Mouse (Mus musculus): Measurements from ENCODE around the gene Jph3. TPM values are rescaled to one million over a fixed set of nuclear protein-coding genes. Genes with fewer than 3 reads are reported as not detected.

The Jph3 gene
- polyA plus RNA-seq, 1 experiment from 2014 or later = 11.1 TPM

DNA sequence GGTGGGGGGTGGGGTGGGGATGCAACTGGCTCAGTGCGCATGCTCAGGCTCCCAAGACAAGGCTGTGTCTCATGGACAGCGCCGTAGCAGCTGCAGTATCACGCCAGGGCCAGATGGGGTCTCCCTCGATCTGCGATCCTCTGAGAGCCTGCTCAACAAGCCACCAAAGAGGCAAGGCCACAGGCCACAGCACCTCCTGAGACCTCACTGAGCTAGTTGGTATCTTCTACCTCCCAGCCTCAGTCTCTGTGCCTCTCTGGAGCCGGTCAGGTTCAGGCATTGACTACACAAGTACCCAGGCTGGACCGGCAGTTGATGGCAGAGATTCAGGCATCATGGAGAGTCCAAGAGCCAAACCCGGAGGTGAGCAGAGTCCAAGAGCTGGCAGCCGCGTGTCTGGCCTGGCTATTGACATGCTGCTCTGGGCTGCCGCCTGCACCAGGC is 11.4 kb upstream of the Jph3 start:
- peaks cover 3% of the 10 kb centered on the region; the same call in 1 of the 2 replicates for H3K4me1 ChIP-seq (replicated peaks; ENCODE audit: control insufficient read depth, insufficient read depth, low read length)
- 28% methylated on average over 12 of the region's 12 CpGs for WGBS
- ATAC-seq (ENCODE audit: low FRiP score) = peak; percentile 89

DNA sequence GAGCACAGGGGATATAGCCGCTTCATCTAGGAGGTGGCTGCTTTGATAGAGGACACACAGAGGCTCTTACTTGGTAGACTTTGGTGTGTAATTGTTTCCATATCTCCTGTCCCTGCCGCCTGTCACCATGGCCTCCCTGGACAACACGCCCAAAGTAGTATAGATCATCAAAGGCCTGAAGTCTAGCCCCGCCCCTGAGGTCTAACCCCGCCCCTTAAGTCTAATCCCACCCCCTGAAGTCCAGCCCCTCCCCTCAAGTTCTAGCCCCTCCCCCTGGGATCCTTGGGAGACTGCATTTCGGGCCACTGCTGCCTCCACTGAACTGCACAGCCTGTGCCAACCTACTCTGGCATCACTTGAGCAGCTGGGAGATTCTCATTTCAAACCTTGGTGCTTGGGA is 10.5 kb upstream of the Jph3 start:
- Histone ChIP-seq H3K27me3 (ENCODE audit: control insufficient read depth, insufficient read depth, low read length) (no peaks in the 10 kb centered on the region), H3K9me3 (ENCODE audit: control insufficient read depth, low read length) (no peaks in the 10 kb centered on the region), H3K4me3 (ENCODE audit: low read depth, low read length) (no peak overlapping the region), H3K9ac (ENCODE audit: low read depth, low read length) (no peak overlapping the region), H3K27ac (ENCODE audit: low read depth, low read length) (no peak overlapping the region), H3K4me2 (replicated peaks; ENCODE audit: low read depth, low read length) (no peak overlapping the region), H3K36me3 (ENCODE audit: control insufficient read depth, insufficient read depth, low read length) (no peaks in the 10 kb centered on the region), H3K4me1 (replicated peaks; ENCODE audit: control insufficient read depth, insufficient read depth, low read length) (peaks cover 3% of the 10 kb centered on the region; the same call in 1 of the 2 replicates)
- DNase-seq (ENCODE audit: low spot score) = no peak
- ATAC-seq (ENCODE audit: low FRiP score) = no peak
- 57% methylated on average over 6 of the region's 6 CpGs for WGBS

More for the DNA sequence above, 11.4 kb upstream of the Jph3 start:
- peak overlapping the region; percentile 25 for H3K4me2 ChIP-seq (replicated peaks; ENCODE audit: low read depth, low read length)
- peak; percentile 97 for DNase-seq (ENCODE audit: low spot score)
- H3K27ac ChIP-seq (ENCODE audit: low read depth, low read length) = no peak overlapping the region
- H3K9ac ChIP-seq (ENCODE audit: low read depth, low read length) = no peak overlapping the region
- no peaks in the 10 kb centered on the region for H3K27me3 ChIP-seq (ENCODE audit: control insufficient read depth, insufficient read depth, low read length)
- H3K36me3 ChIP-seq (ENCODE audit: control insufficient read depth, insufficient read depth, low read length) = no peaks in the 10 kb centered on the region
- no peaks in the 10 kb centered on the region for H3K9me3 ChIP-seq (ENCODE audit: control insufficient read depth, low read length)
- no peak overlapping the region for H3K4me3 ChIP-seq (ENCODE audit: low read depth, low read length)

- no peak overlapping the region for H3K4me2 ChIP-seq (replicated peaks; ENCODE audit: low read depth, low read length)
- no peaks in the 10 kb centered on the region for H3K36me3 ChIP-seq (ENCODE audit: control insufficient read depth, insufficient read depth, low read length)
- 0 out of 2 replicates have a peak, but pooled peaks cover 3% of the 10 kb centered on the region for H3K4me1 ChIP-seq (replicated peaks; ENCODE audit: control insufficient read depth, insufficient read depth, low read length)
- H3K4me3 ChIP-seq (ENCODE audit: low read depth, low read length) = no peak overlapping the region
- no peak for DNase-seq (ENCODE audit: low spot score)
- H3K27me3 ChIP-seq (ENCODE audit: control insufficient read depth, insufficient read depth, low read length) = no peaks in the 10 kb centered on the region
- no peaks in the 10 kb centered on the region for H3K9me3 ChIP-seq (ENCODE audit: control insufficient read depth, low read length)
- 52% methylated on average over 6 of the region's 6 CpGs for WGBS
- H3K27ac ChIP-seq (ENCODE audit: low read depth, low read length) = no peak overlapping the region
- no peak overlapping the region for H3K9ac ChIP-seq (ENCODE audit: low read depth, low read length)
- no peak for ATAC-seq (ENCODE audit: low FRiP score)
Observed at GRCm38 (mm10) chr8:121721072-121721471, 8.4 kb upstream of the Jph3 start.

DNA sequence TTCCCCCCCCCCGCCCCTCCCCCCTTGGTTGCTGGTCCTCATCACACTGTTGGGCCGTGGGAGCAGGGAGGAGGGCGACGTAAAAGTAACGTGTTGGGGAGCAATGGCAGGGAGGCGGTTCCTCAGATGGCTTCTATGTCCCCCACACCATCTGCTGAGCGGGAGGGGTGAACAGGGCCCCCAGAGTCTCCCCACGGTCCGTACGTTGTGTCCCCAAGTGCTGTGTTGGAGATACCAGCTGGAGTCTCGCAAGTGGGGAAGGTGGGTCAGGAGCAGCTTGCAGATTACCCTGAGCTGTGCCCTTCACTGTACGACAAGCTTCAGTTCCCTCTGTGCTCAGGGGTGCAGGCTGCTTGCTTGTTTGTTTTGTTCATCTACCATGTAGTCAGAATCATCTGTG is 5.6 kb upstream of the Jph3 start:
- Histone ChIP-seq H3K4me1 (replicated peaks; ENCODE audit: control insufficient read depth, insufficient read depth, low read length) (no peaks in the 10 kb centered on the region), H3K4me2 (replicated peaks; ENCODE audit: low read depth, low read length) (no peak overlapping the region), H3K9ac (ENCODE audit: low read depth, low read length) (no peak overlapping the region), H3K27ac (ENCODE audit: low read depth, low read length) (no peak overlapping the region), H3K27me3 (ENCODE audit: control insufficient read depth, insufficient read depth, low read length) (peaks cover 9% of the 10 kb centered on the region), H3K9me3 (ENCODE audit: control insufficient read depth, low read length) (no peaks in the 10 kb centered on the region), H3K36me3 (ENCODE audit: control insufficient read depth, insufficient read depth, low read length) (no peaks in the 10 kb centered on the region), H3K4me3 (ENCODE audit: low read depth, low read length) (no peak overlapping the region)
- no peak for DNase-seq (ENCODE audit: low spot score)
- no peak for ATAC-seq (ENCODE audit: low FRiP score)
- WGBS = 78% methylated on average over 12 of the region's 12 CpGs

GRCm38 (mm10) chr8:121727164-121727563 is 2.3 kb upstream of the Jph3 start:
- no peaks in the 10 kb centered on the region for H3K9me3 ChIP-seq (ENCODE audit: control insufficient read depth, low read length)
- ATAC-seq (ENCODE audit: low FRiP score) (no peak), DNase-seq (ENCODE audit: low spot score) (no peak)
- no peak overlapping the region for H3K27ac ChIP-seq (ENCODE audit: low read depth, low read length)
- no peak overlapping the region for H3K4me2 ChIP-seq (replicated peaks; ENCODE audit: low read depth, low read length)
- H3K4me1 ChIP-seq (replicated peaks; ENCODE audit: control insufficient read depth, insufficient read depth, low read length) = 0 out of 2 replicates have a peak, but pooled peaks cover under 1% of the 10 kb centered on the region
- H3K4me3 ChIP-seq (ENCODE audit: low read depth, low read length) = no peak overlapping the region
- no peaks in the 10 kb centered on the region for H3K36me3 ChIP-seq (ENCODE audit: control insufficient read depth, insufficient read depth, low read length)
- peaks cover 37% of the 10 kb centered on the region for H3K27me3 ChIP-seq (ENCODE audit: control insufficient read depth, insufficient read depth, low read length)
- H3K9ac ChIP-seq (ENCODE audit: low read depth, low read length) = no peak overlapping the region
- 65% methylated on average over 3 of the region's 3 CpGs for WGBS

DNA sequence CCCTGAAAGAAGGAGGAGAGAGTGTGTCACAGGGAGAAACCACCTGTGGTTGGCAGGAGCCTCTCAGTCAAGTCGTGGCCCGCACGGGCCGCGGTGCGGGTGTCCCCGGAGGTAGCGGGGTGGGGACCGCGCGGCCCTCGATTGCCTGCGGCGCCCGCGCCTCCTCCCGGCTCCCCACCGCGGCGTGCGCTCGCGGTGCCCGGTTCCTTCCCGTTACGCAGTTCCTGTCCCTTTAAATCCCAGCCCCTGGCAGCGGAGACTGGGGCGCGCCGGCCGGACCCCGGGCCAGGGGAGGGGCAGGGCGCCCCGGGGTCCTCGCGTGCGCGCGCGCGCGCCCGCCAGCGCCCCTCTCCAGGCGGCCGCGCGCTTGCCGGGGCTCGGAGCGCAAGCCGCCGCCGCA is 331 bp downstream of the Jph3 start:
- H3K36me3 ChIP-seq (ENCODE audit: control insufficient read depth, insufficient read depth, low read length) = no peaks in the 10 kb centered on the region
- DNase-seq (ENCODE audit: low spot score) (peak; percentile 66), ATAC-seq (ENCODE audit: low FRiP score) (no peak)
- 0 out of 2 replicates have a peak, but pooled peaks cover 2% of the 10 kb centered on the region for H3K4me1 ChIP-seq (replicated peaks; ENCODE audit: control insufficient read depth, insufficient read depth, low read length)
- H3K27me3 ChIP-seq (ENCODE audit: control insufficient read depth, insufficient read depth, low read length) = peaks cover 46% of the 10 kb centered on the region
- H3K9me3 ChIP-seq (ENCODE audit: control insufficient read depth, low read length) = no peaks in the 10 kb centered on the region
- H3K4me3 ChIP-seq (ENCODE audit: low read depth, low read length) = peak overlapping the region; percentile 46
- 0% methylated on average over 39 of the region's 54 CpGs for WGBS
- H3K4me2 ChIP-seq (replicated peaks; ENCODE audit: low read depth, low read length) = peak overlapping the region; percentile 78
- no peak overlapping the region for H3K27ac ChIP-seq (ENCODE audit: low read depth, low read length)
- H3K9ac ChIP-seq (ENCODE audit: low read depth, low read length) = peak overlapping the region; percentile 59

DNA sequence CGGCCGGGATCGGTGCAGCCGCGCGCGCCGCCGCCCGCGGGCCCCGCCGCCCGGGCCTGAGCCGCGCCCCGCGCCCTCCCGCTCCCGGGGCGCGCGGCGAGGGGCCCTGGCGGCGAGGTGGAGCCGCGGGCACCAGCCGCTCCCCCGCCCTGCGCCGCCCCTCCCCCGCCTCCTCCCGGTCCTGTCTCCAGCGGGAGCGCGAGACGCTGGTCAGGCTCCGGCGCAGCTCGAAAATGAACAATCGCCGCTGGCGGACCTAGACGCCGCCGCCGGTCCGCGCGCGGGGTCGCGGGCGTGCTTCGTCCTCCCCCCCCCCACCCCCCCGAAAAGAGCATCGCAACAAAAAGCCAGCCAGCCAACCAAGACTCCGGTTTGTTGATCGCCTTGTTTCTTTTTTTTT is 747 bp downstream of the Jph3 start:
- H3K36me3 ChIP-seq (ENCODE audit: control insufficient read depth, insufficient read depth, low read length) = no peaks in the 10 kb centered on the region
- H3K9ac ChIP-seq (ENCODE audit: low read depth, low read length) = peak overlapping the region; percentile 59
- H3K27me3 ChIP-seq (ENCODE audit: control insufficient read depth, insufficient read depth, low read length) = peaks cover 46% of the 10 kb centered on the region
- H3K4me3 ChIP-seq (ENCODE audit: low read depth, low read length) = peak overlapping the region; percentile 46
- WGBS = under 1% methylated on average over 36 of the region's 60 CpGs
- H3K4me1 ChIP-seq (replicated peaks; ENCODE audit: control insufficient read depth, insufficient read depth, low read length) = 0 out of 2 replicates have a peak, but pooled peaks cover 2% of the 10 kb centered on the region
- no peak for ATAC-seq (ENCODE audit: low FRiP score)
- H3K4me2 ChIP-seq (replicated peaks; ENCODE audit: low read depth, low read length) = peak overlapping the region; percentile 78
- no peaks in the 10 kb centered on the region for H3K9me3 ChIP-seq (ENCODE audit: control insufficient read depth, low read length)
- DNase-seq (ENCODE audit: low spot score) = peak; percentile 57
- no peak overlapping the region for H3K27ac ChIP-seq (ENCODE audit: low read depth, low read length)

GRCm38 (mm10) chr8:121730646-121731045 is 1.2 kb downstream of the Jph3 start:
- Histone ChIP-seq H3K27me3 (ENCODE audit: control insufficient read depth, insufficient read depth, low read length) (peaks cover 46% of the 10 kb centered on the region), H3K9me3 (ENCODE audit: control insufficient read depth, low read length) (no peaks in the 10 kb centered on the region), H3K27ac (ENCODE audit: low read depth, low read length) (no peak overlapping the region), H3K4me1 (replicated peaks; ENCODE audit: control insufficient read depth, insufficient read depth, low read length) (0 out of 2 replicates have a peak, but pooled peaks cover 2% of the 10 kb centered on the region), H3K4me2 (replicated peaks; ENCODE audit: low read depth, low read length) (peak overlapping the region; percentile 78), H3K4me3 (ENCODE audit: low read depth, low read length) (peak overlapping the region; percentile 46), H3K36me3 (ENCODE audit: control insufficient read depth, insufficient read depth, low read length) (no peaks in the 10 kb centered on the region), H3K9ac (ENCODE audit: low read depth, low read length) (peak overlapping the region; percentile 59)
- no peak for ATAC-seq (ENCODE audit: low FRiP score)
- peak; percentile 47 for DNase-seq (ENCODE audit: low spot score)
- WGBS = 1% methylated on average over 36 of the region's 37 CpGs

DNA sequence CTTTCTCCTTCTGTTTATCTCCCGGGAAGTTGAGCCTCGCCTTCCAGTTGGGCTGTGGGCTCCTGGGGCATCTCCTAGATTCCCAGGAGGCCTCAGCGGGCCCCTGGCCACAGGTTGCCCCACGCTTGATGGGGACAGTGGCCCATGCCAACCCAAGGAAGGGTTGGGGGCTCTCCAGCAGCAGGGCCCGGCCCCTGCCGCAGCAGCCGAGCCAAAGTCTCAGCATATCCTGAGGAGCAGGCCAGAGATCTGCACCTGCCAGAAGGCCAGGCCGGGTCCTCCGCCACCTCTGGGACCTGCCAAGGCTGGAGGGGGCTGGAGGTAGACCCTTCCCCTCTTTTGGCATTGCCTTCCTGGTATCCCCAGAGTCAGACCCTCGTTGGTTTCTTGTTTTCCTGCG is 1.6 kb downstream of the Jph3 start:
- peak overlapping the region; percentile 78 for H3K4me2 ChIP-seq (replicated peaks; ENCODE audit: low read depth, low read length)
- peak overlapping the region; percentile 46 for H3K4me3 ChIP-seq (ENCODE audit: low read depth, low read length)
- 0 out of 2 replicates have a peak, but pooled peaks have one; percentile 33 for ATAC-seq (ENCODE audit: low FRiP score)
- no peaks in the 10 kb centered on the region for H3K9me3 ChIP-seq (ENCODE audit: control insufficient read depth, low read length)
- peak overlapping the region; percentile 59 for H3K9ac ChIP-seq (ENCODE audit: low read depth, low read length)
- H3K36me3 ChIP-seq (ENCODE audit: control insufficient read depth, insufficient read depth, low read length) = no peaks in the 10 kb centered on the region
- H3K27me3 ChIP-seq (ENCODE audit: control insufficient read depth, insufficient read depth, low read length) = peaks cover 46% of the 10 kb centered on the region
- WGBS = 1% methylated on average over 11 of the region's 11 CpGs
- H3K4me1 ChIP-seq (replicated peaks; ENCODE audit: control insufficient read depth, insufficient read depth, low read length) = 0 out of 2 replicates have a peak, but pooled peaks cover 2% of the 10 kb centered on the region
- no peak for DNase-seq (ENCODE audit: low spot score)
- H3K27ac ChIP-seq (ENCODE audit: low read depth, low read length) = no peak overlapping the region
